ENCODE assay signal across 7 mouse cellular contexts in the genomic region with DNA sequence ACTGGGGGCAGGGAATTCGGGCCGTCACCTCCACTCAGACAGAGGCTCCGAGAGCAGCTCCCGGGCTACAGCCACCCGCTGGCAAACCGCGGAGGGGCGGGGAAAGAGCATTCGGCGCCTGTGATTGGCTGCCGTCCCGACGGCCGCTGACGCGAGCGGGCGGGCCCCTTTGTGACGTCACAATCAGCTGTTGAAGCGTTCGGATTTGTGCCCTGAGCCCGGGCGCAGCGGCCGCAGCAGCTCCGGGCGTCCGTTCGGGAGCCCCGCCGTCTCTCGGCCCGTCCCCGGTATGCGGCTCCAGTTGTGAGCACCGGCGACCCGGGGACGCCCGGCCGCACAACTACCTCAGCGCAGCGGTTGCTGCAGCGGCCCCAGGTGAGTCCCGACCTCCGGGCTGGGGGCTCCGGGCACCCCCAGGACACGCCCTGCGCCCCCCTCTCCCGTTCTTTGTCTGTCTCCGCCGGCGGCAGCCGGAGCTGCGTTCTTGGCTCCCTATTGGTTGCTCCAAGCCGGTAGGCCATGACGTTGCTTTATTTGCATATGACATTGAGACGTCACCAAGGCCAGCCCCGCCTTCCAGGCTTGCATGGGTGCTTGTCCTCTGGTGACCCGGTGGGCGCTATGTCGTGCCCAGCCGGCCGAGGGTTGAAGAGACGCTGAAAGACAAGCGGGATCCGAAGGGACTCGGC. TPM values are rescaled to one million over a fixed set of nuclear protein-coding genes. Genes with fewer than 3 reads are reported as not detected.
DNase-seq lines count a peak whose midpoint lies in the region; ATAC-seq and TF ChIP-seq lines count a peak whose summit lies in the region.

No protein-coding gene starts in this region.

- WGBS in embryonic facial prominence, embryonic 12.5 days: under 1% methylated on average over 67 of the region's 68 CpGs
- WGBS in heart, adult 2 months: under 1% methylated on average over 68 of the region's 68 CpGs
- WGBS in limb, embryonic 13.5 days: under 1% methylated on average over 65 of the region's 68 CpGs
- under 1% methylated on average over 63 of the region's 68 CpGs for WGBS in midbrain, embryonic 16.5 days

- H3K79me2 ChIP-seq in heart, adult 2 months (replicated peaks; ENCODE audit: control insufficient read depth, insufficient read depth, low read length): no peaks in the 10 kb centered on the region

- DNase-seq in adrenal gland, postnatal 25 days: peak; percentile 98
- peak; percentile 98 to 99 for DNase-seq in heart, adult 2 months
- DNase-seq in kidney, adult 8-10 months: peak; percentile 98
- DNase-seq in spleen, postnatal 10 days (ENCODE audit: low spot score in 2 of 2): peak; percentile 95 to 98

- H3K4me2 ChIP-seq in embryonic facial prominence, embryonic 12.5 days (replicated peaks): peak overlapping the region; percentile 75
- H3K4me2 ChIP-seq in limb, embryonic 13.5 days (replicated peaks): peak overlapping the region; percentile 78
- peak overlapping the region; percentile 76 for H3K4me2 ChIP-seq in midbrain, embryonic 16.5 days (ENCODE audit: low read length)

- intact Hi-C loops in heart, adult 2 months (cut with DNase I): loop anchor here (1.0 to 5.0 kb wide), 2 partner anchors 24 to 299 kb away; partner anchors contain the start of gene Pigu

- 0 out of 2 replicates have a peak, but pooled peaks have one; percentile 74 for TF ChIP-seq EP300 in heart, adult 2 months (IDR thresholded peaks at IDR 0.05; ENCODE audit: insufficient read depth, low read depth, low read length)

- H3K4me3 ChIP-seq in embryonic facial prominence, embryonic 12.5 days: peak overlapping the region; percentile 82
- peak overlapping the region; percentile 81 for H3K4me3 ChIP-seq in heart, adult 2 months
- H3K4me3 ChIP-seq in limb, embryonic 13.5 days: peak overlapping the region; percentile 83
- peak overlapping the region; percentile 88 for H3K4me3 ChIP-seq in midbrain, embryonic 16.5 days (ENCODE audit: low read depth, low read length)

- peak; percentile 84 for TF ChIP-seq POLR2A in heart, adult 2 months (IDR thresholded peaks at IDR 0.05; ENCODE audit: insufficient read depth, low read depth, low read length)

- peak overlapping the region; percentile 85 for H3K9ac ChIP-seq in embryonic facial prominence, embryonic 12.5 days
- H3K9ac ChIP-seq in heart, adult 2 months (ENCODE audit: low read depth, low read length): peak overlapping the region; percentile 89
- peak overlapping the region; percentile 90 for H3K9ac ChIP-seq in limb, embryonic 13.5 days
- H3K9ac ChIP-seq in midbrain, embryonic 16.5 days (ENCODE audit: low read depth, low read length): peak overlapping the region; percentile 98

- peak overlapping the region; percentile 95 for H3K27ac ChIP-seq in embryonic facial prominence, embryonic 12.5 days
- peak overlapping the region; percentile 100 for H3K27ac ChIP-seq in heart, adult 2 months
- peak overlapping the region; percentile 96 for H3K27ac ChIP-seq in limb, embryonic 13.5 days
- H3K27ac ChIP-seq in midbrain, embryonic 16.5 days (ENCODE audit: low read length): peak overlapping the region; percentile 100

- TF ChIP-seq CTCF in heart, adult 2 months (IDR thresholded peaks at IDR 0.05): peak; percentile 11; the same call in 1 of the 2 replicates

- H3K4me1 ChIP-seq in embryonic facial prominence, embryonic 12.5 days: peaks cover 31% of the 10 kb centered on the region
- peaks cover 3% of the 10 kb centered on the region for H3K4me1 ChIP-seq in heart, adult 2 months (ENCODE audit: control insufficient read depth, insufficient read depth, low read length)
- H3K4me1 ChIP-seq in limb, embryonic 13.5 days: peaks cover 32% of the 10 kb centered on the region
- H3K4me1 ChIP-seq in midbrain, embryonic 16.5 days (ENCODE audit: control insufficient read depth, insufficient read depth, low read length): peaks cover 51% of the 10 kb centered on the region

- H3K36me3 ChIP-seq in embryonic facial prominence, embryonic 12.5 days: peaks cover 10% of the 10 kb centered on the region
- H3K36me3 ChIP-seq in heart, adult 2 months (ENCODE audit: control insufficient read depth, insufficient read depth, low read length): peaks cover 3% of the 10 kb centered on the region; the same call in 1 of the 2 replicates
- H3K36me3 ChIP-seq in limb, embryonic 13.5 days: peaks cover 11% of the 10 kb centered on the region
- H3K36me3 ChIP-seq in midbrain, embryonic 16.5 days (ENCODE audit: control insufficient read depth, insufficient read depth, low read length): peaks cover 4% of the 10 kb centered on the region; the same call in 1 of the 2 replicates

- H3K27me3 ChIP-seq in embryonic facial prominence, embryonic 12.5 days: peaks cover 14% of the 10 kb centered on the region; the same call in 1 of the 2 replicates
- H3K27me3 ChIP-seq in heart, adult 2 months (ENCODE audit: control insufficient read depth, insufficient read depth, low read length): no peaks in the 10 kb centered on the region
- peaks cover 9% of the 10 kb centered on the region for H3K27me3 ChIP-seq in limb, embryonic 13.5 days
- H3K27me3 ChIP-seq in midbrain, embryonic 16.5 days (ENCODE audit: control insufficient read depth, insufficient read depth, low read depth, low read length): no peaks in the 10 kb centered on the region; the same call in 1 of the 2 replicates

- ATAC-seq in embryonic facial prominence, embryonic 12.5 days (ENCODE audit: insufficient number of reproducible peaks, insufficient read depth, low FRiP score, low TSS enrichment): peak; percentile 88
- ATAC-seq in limb, embryonic 13.5 days (ENCODE audit: low FRiP score, low read depth): peak; percentile 92
- ATAC-seq in midbrain, embryonic 16.5 days: peak; percentile 93

- no peaks in the 10 kb centered on the region for H3K9me3 ChIP-seq in embryonic facial prominence, embryonic 12.5 days
- H3K9me3 ChIP-seq in limb, embryonic 13.5 days: no peaks in the 10 kb centered on the region
- no peaks in the 10 kb centered on the region for H3K9me3 ChIP-seq in midbrain, embryonic 16.5 days (replicated peaks; ENCODE audit: control insufficient read depth, low read length, poor library complexity, severe bottlenecking)

RNA-seq across cellular contexts. Expression of gene Trp53inp2, which starts 0.9 kb away (rescaled TPM):
- 322 and 410 TPM in 2 replicates for total RNA-seq in adrenal gland, postnatal 25 days (2021)
- 31.4 and 31.9 TPM in 2 replicates for polyA plus RNA-seq in embryonic facial prominence, embryonic 12.5 days (2016; fragmentation: Nextera tagmentation; extraction: Ambion mirVana)
- total RNA-seq in heart, adult 2 months (2021): 100 to 1,000 TPM; 457 to 512 TPM
- polyA plus RNA-seq in heart, adult 2 months (2012; rRNA removed): 410 and 615 TPM in 2 replicates
- 17.7 and 20.9 TPM in 2 replicates for polyA plus RNA-seq in limb, embryonic 13.5 days (2015; fragmentation: Nextera tagmentation; extraction: Ambion mirVana)
- polyA plus RNA-seq in midbrain, embryonic 16.5 days (2015; fragmentation: Nextera tagmentation; extraction: Ambion mirVana): 93.1 and 100 TPM in 2 replicates

RNA-seq across cellular contexts. Expression of gene Pigu, which starts 24.6 kb away (rescaled TPM):
- total RNA-seq in adrenal gland, postnatal 25 days (2021): 40.9 and 46.2 TPM in 2 replicates
- polyA plus RNA-seq in embryonic facial prominence, embryonic 12.5 days (2016; fragmentation: Nextera tagmentation; extraction: Ambion mirVana): 45.1 and 46.1 TPM in 2 replicates
- 10 to 100 TPM; 26.2 to 26.6 TPM for total RNA-seq in heart, adult 2 months (2021)
- 44.8 and 73.8 TPM in 2 replicates for polyA plus RNA-seq in heart, adult 2 months (2012; rRNA removed)
- polyA plus RNA-seq in limb, embryonic 13.5 days (2015; fragmentation: Nextera tagmentation; extraction: Ambion mirVana): 45.6 and 46.2 TPM in 2 replicates
- polyA plus RNA-seq in midbrain, embryonic 16.5 days (2015; fragmentation: Nextera tagmentation; extraction: Ambion mirVana): 64.7 and 65.0 TPM in 2 replicates

Comparison
In these comparisons a context has a peak if more than half of its experiments do, and no peak if none do; other contexts are left out.
1. Peak in every context shown above with its lines: DNase-seq, ATAC-seq, H3K4me3 ChIP-seq and H3K27ac ChIP-seq.